In the genomic region with DNA sequence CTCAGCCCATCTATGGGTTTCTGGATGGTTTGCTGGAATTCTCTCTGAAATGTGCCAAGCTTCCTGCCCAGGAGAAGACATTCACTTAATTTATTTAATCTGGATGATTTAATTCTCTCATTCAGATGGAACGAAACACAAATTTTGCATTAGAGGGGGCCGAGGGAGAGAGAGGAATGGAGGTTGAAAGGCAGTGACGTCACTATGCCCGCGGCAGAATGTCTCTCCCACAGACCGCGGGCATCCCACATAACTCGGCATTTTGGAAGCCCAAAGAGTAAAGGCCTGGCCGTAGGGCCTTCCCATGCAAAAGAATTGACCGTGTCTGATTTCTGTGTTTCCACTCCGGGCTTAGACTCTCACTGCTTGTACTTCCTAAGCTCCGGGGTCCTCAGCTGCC, we compare ENCODE assay signal across 25 mouse cellular contexts. TPM values are rescaled to one million over a fixed set of nuclear protein-coding genes. Genes with fewer than 3 reads are reported as not detected.
DNase-seq lines count a peak whose midpoint lies in the region; ATAC-seq and TF ChIP-seq lines count a peak whose summit lies in the region.
"Had no signal": no experiment of that assay in that cellular context is flagged by ENCODE, and none has a peak within 500 bp of the region (broad histone marks: within the 10 kb centered on the region; RNA-seq: fewer than 3 reads in every experiment).

No protein-coding gene starts in this region.

- TF ChIP-seq CTCF in ES-Bruce4 (IDR thresholded peaks at IDR 0.05; ENCODE audit: low read depth, low read length): no peak
- no peak for TF ChIP-seq CTCF in left cerebral cortex, adult 2 months (IDR thresholded peaks at IDR 0.05)

- H3K27ac ChIP-seq in heart, embryonic 13.5 days (replicated peaks): no peak overlapping the region
- H3K27ac ChIP-seq in ES-Bruce4 (ENCODE audit: insufficient read depth, low read length): no peak overlapping the region
- H3K27ac ChIP-seq in embryonic facial prominence, embryonic 14.5 days (replicated peaks; ENCODE audit: low read depth, low read length): 0 out of 2 replicates have a peak overlapping the region, but pooled peaks have one; percentile 28
- no peak overlapping the region for H3K27ac ChIP-seq in left cerebral cortex, adult 2 months
- H3K27ac ChIP-seq: forebrain, embryonic 12.5 days; kidney, embryonic 15.5 days; macrophage; midbrain, embryonic 10.5 days; stomach, embryonic 15.5 days had no signal

- peaks cover 42% of the 10 kb centered on the region for H3K27me3 ChIP-seq in heart, embryonic 13.5 days (replicated peaks)
- H3K27me3 ChIP-seq in ES-Bruce4 (ENCODE audit: control insufficient read depth, insufficient read depth, low read length, poor library complexity, severe bottlenecking): no peaks in the 10 kb centered on the region
- H3K27me3 ChIP-seq in embryonic facial prominence, embryonic 14.5 days (replicated peaks; ENCODE audit: control insufficient read depth, insufficient read depth, low read length): no peaks in the 10 kb centered on the region

- peaks cover 4% of the 10 kb centered on the region for H3K4me1 ChIP-seq in heart, embryonic 13.5 days
- H3K4me1 ChIP-seq in ES-Bruce4 (ENCODE audit: control insufficient read depth, insufficient read depth, low read length): no peaks in the 10 kb centered on the region
- H3K4me1 ChIP-seq in embryonic facial prominence, embryonic 14.5 days (ENCODE audit: control insufficient read depth, insufficient read depth, low read length): 0 out of 2 replicates have a peak, but pooled peaks cover 7% of the 10 kb centered on the region
- H3K4me1 ChIP-seq: forebrain, embryonic 12.5 days; stomach, embryonic 15.5 days had no signal

- no peaks in the 10 kb centered on the region for H3K9me3 ChIP-seq in heart, embryonic 13.5 days
- H3K9me3 ChIP-seq in ES-Bruce4 (replicated peaks; ENCODE audit: control insufficient read depth, insufficient read depth, low read length, poor library complexity, severe bottlenecking): no peaks in the 10 kb centered on the region
- H3K9me3 ChIP-seq in embryonic facial prominence, embryonic 14.5 days (ENCODE audit: control insufficient read depth, low read length): no peaks in the 10 kb centered on the region
- H3K9me3 ChIP-seq: forebrain, embryonic 12.5 days; kidney, embryonic 15.5 days; midbrain, embryonic 10.5 days; stomach, embryonic 15.5 days had no signal

- 56% methylated on average over 12 of the region's 12 CpGs for WGBS in heart, embryonic 13.5 days
- 44% methylated on average over 12 of the region's 12 CpGs for WGBS in embryonic facial prominence, embryonic 14.5 days

- no peak overlapping the region for H3K4me3 ChIP-seq in heart, embryonic 13.5 days
- no peak overlapping the region for H3K4me3 ChIP-seq in ES-Bruce4 (ENCODE audit: low read depth, low read length)
- no peak overlapping the region for H3K4me3 ChIP-seq in embryonic facial prominence, embryonic 14.5 days (ENCODE audit: low read depth, low read length)
- no peak overlapping the region for H3K4me3 ChIP-seq in left cerebral cortex, adult 2 months
- H3K4me3 ChIP-seq: erythroblast, embryonic 14.5 days; forebrain, embryonic 12.5 days; kidney, embryonic 15.5 days; midbrain, embryonic 10.5 days; stomach, embryonic 15.5 days had no signal

- peak overlapping the region; percentile 7; the same call in 1 of the 2 replicates for H3K4me2 ChIP-seq in heart, embryonic 13.5 days
- H3K4me2 ChIP-seq in embryonic facial prominence, embryonic 14.5 days (ENCODE audit: low read depth, low read length): peak overlapping the region; percentile 26
- H3K4me2 ChIP-seq: forebrain, embryonic 12.5 days; kidney, embryonic 15.5 days; stomach, embryonic 15.5 days had no signal

- H3K9ac ChIP-seq in heart, embryonic 13.5 days: no peak overlapping the region
- H3K9ac ChIP-seq in ES-Bruce4 (ENCODE audit: low read depth, poor library complexity, severe bottlenecking): 0 out of 2 replicates have a peak overlapping the region, but pooled peaks have one; percentile 26
- no peak overlapping the region for H3K9ac ChIP-seq in embryonic facial prominence, embryonic 14.5 days (ENCODE audit: low read depth, low read length)
- H3K9ac ChIP-seq: forebrain, embryonic 12.5 days; kidney, embryonic 15.5 days; stomach, embryonic 15.5 days had no signal

- intact Hi-C loops in left cerebral cortex, adult 2 months (cut with DNase I): loop anchor here (2.0 kb wide), 1 partner anchor 42 kb away; no protein-coding TSS in a partner anchor

- ATAC-seq in heart, embryonic 13.5 days (ENCODE audit: extremely low read depth, insufficient number of reproducible peaks, low FRiP score, low TSS enrichment): no peak
- peak; percentile 50 for ATAC-seq in embryonic facial prominence, embryonic 14.5 days (ENCODE audit: low read depth)
- ATAC-seq: midbrain, embryonic 16.5 days had no signal

- DNase-seq in heart, adult 9 months (ENCODE audit: low spot score in 2 of 2): no peak
- DNase-seq in embryonic facial prominence, embryonic 14.5 days (ENCODE audit: low spot score): no peak
- no peak for DNase-seq in adrenal gland, postnatal 14 days
- no peak for DNase-seq in right cerebral cortex, adult 2 months (ENCODE audit: low spot score in 2 of 2)
- no peak for DNase-seq in left cerebral cortex, adult 2 months (ENCODE audit: extremely low spot score in 1 of 2, low spot score in 2 of 2)
- DNase-seq: adrenal gland, postnatal 10 days; B cell, adult 2 months; cerebellum, adult 2 months; cerebellum, postnatal 25 days; embryo, embryonic 11 days; gastrocnemius, postnatal 36 days; heart, postnatal 10 days; kidney, adult 11 months; kidney, postnatal 36 days; liver; thymus, adult 2 months had no signal

- TF ChIP-seq EP300 in ES-Bruce4 (IDR thresholded peaks at IDR 0.05; ENCODE audit: insufficient read depth, low read depth, low read length): no peak

- no peaks in the 10 kb centered on the region for H3K36me3 ChIP-seq in heart, embryonic 13.5 days
- H3K36me3 ChIP-seq in ES-Bruce4 (ENCODE audit: control insufficient read depth, insufficient read depth, low read length, poor library complexity, severe bottlenecking): no peaks in the 10 kb centered on the region
- no peaks in the 10 kb centered on the region for H3K36me3 ChIP-seq in embryonic facial prominence, embryonic 14.5 days (ENCODE audit: control insufficient read depth, insufficient read depth, low read length)
- H3K36me3 ChIP-seq: forebrain, embryonic 12.5 days; kidney, embryonic 15.5 days; midbrain, embryonic 10.5 days; stomach, embryonic 15.5 days had no signal

- no peak for TF ChIP-seq POLR2A in ES-Bruce4 (IDR thresholded peaks at IDR 0.05; ENCODE audit: insufficient read depth, low read length)

RNA-seq across cellular contexts. Expression of a gene that starts 21.6 kb away (rescaled TPM):
- 8.2 and 9.5 TPM in 2 replicates for polyA plus RNA-seq in heart, embryonic 13.5 days (2015; fragmentation: Nextera tagmentation; extraction: Ambion mirVana)
- polyA plus RNA-seq in ES-Bruce4 (2011; ENCODE audit: insufficient read depth, insufficient read length, low read depth, missing spikeins): 28.9 and 30.3 TPM in 2 replicates
- 9.3 and 11.8 TPM in 2 replicates for polyA plus RNA-seq in embryonic facial prominence, embryonic 14.5 days (2014; fragmentation: Nextera tagmentation; extraction: Ambion mirVana)
- total RNA-seq in adrenal gland, postnatal 14 days (2021): 3.0 and 3.6 TPM in 2 replicates
- 10 to 100 TPM; 14.1 to 18.6 TPM for total RNA-seq in left cerebral cortex, adult 2 months (2021)
- polyA plus RNA-seq: erythroblast, embryonic 14.5 days; macrophage had no signal
